Mouse (Mus musculus) CH12.LX (cell line): ENCODE data around the gene Crisp2. TPM values are rescaled to one million over a fixed set of nuclear protein-coding genes. Genes with fewer than 3 reads are reported as not detected.

Source experiments
- DNase-seq: peaks from one replicate; pipeline ENCODE4 v3.0.0-alpha.2; 2013; ENCODE audit errors: extremely low read depth
- H3K27ac ChIP-seq: 2 replicates; pipeline ENCODE4 v1.5.1; 2012; ENCODE audit warnings: low read depth, mild to moderate bottlenecking, control low read depth, moderate library complexity; ENCODE audit not compliant: insufficient read depth
- H3K27me3 ChIP-seq: replicated peaks from 2 replicates; pipeline ENCODE3; 2012; ENCODE audit warnings: inconsistent platforms
- H3K36me3 ChIP-seq, 2 experiments: replicated peaks in 1 of 2; 2 replicates each; pipeline versions ENCODE3 to v1.6.1; 2012; ENCODE audit warnings: inconsistent platforms in 1 of 2, low read length in 1 of 2, mild to moderate bottlenecking in 1 of 2, mixed read lengths in 1 of 2, moderate library complexity in 1 of 2; ENCODE audit not compliant: control insufficient read depth in 1 of 2, insufficient read depth in 1 of 2
- H3K4me1 ChIP-seq, 2 experiments: 2 replicates each; pipeline ENCODE4 v1.6.1; 2012; ENCODE audit warnings: inconsistent platforms in 1 of 2, moderate library complexity in 1 of 2; ENCODE audit not compliant: insufficient read depth in 2 of 2, control insufficient read depth in 1 of 2
- H3K4me2 ChIP-seq: 2 replicates; pipeline ENCODE4 v1.6.1; 2012; ENCODE audit warnings: low read depth, mild to moderate bottlenecking, control low read depth; ENCODE audit not compliant: poor library complexity, insufficient read depth, severe bottlenecking
- H3K4me3 ChIP-seq, 3 experiments: fragments of 150-350 bp in 1 of 3; sonication (generic) in 1 of 3; replicated peaks in 1 of 3; 2 replicates each; pipeline versions ENCODE3 to v1.5.1; 2011 to 2012; ENCODE audit warnings: low read depth in 2 of 3, low read length in 2 of 3, mild to moderate bottlenecking in 2 of 3, moderate library complexity in 2 of 3, control low read depth in 1 of 3, improper control_type of control experiment in 1 of 3, inconsistent platforms in 1 of 3, mixed read lengths in 1 of 3; ENCODE audit not compliant: poor library complexity in 1 of 3
- H3K79me2 ChIP-seq: replicated peaks from 2 replicates; pipeline ENCODE4 v1.6.1; 2012; ENCODE audit warnings: mild to moderate bottlenecking, moderate library complexity; ENCODE audit not compliant: control insufficient read depth, poor library complexity, insufficient read depth, severe bottlenecking; ENCODE audit errors: extremely low read depth
- H3K9ac ChIP-seq: 2 replicates; pipeline ENCODE4 v1.6.1; 2012; ENCODE audit warnings: low read depth, mild to moderate bottlenecking, control low read depth, moderate library complexity; ENCODE audit not compliant: insufficient read depth
- H3K9me3 ChIP-seq: replicated peaks from 2 replicates; pipeline ENCODE3; 2012; ENCODE audit warnings: low read length, inconsistent platforms, mixed read lengths
- BHLHE40 ChIP-seq: IDR thresholded peaks from 2 replicates; pipeline ENCODE4 v1.6.1; 2011; ENCODE audit warnings: mild to moderate bottlenecking, low read depth, low read length, improper control_type of control experiment
- CHD1 ChIP-seq: IDR thresholded peaks from 2 replicates; pipeline ENCODE4 v1.6.1; 2012; ENCODE audit warnings: low read depth, low read length, improper control_type of control experiment, inconsistent platforms
- CHD2 ChIP-seq: IDR thresholded peaks from 2 replicates; pipeline ENCODE4 v1.6.1; 2011; ENCODE audit warnings: low read length, improper control_type of control experiment
- CTCF ChIP-seq, 2 experiments: IDR thresholded peaks in 1 of 2; conservative IDR thresholded peaks in 1 of 2; 2 replicates each; pipeline ENCODE4 v1.5.1; 2011 to 2012; ENCODE audit warnings: low read depth in 2 of 2, low read length in 2 of 2, improper control_type of control experiment in 1 of 2, inconsistent platforms in 1 of 2, mild to moderate bottlenecking in 1 of 2, moderate library complexity in 1 of 2
- ELF1 ChIP-seq: IDR thresholded peaks from 2 replicates; pipeline ENCODE4 v1.6.1; 2014; ENCODE audit warnings: low read depth, mild to moderate bottlenecking, inconsistent platforms, low read length, improper control_type of control experiment
- EP300 ChIP-seq: IDR thresholded peaks from 2 replicates; pipeline ENCODE4 v1.6.1; 2011; ENCODE audit warnings: low read length, improper control_type of control experiment
- ETS1 ChIP-seq: conservative IDR thresholded peaks from 2 replicates; pipeline ENCODE4 v1.6.1; 2012; ENCODE audit warnings: low read depth, mild to moderate bottlenecking, inconsistent platforms, low read length, improper control_type of control experiment, moderate library complexity
- GABPA ChIP-seq: IDR thresholded peaks from 2 replicates; pipeline ENCODE4 v1.6.1; 2012; ENCODE audit warnings: low read depth, low read length, improper control_type of control experiment, inconsistent platforms; ENCODE audit not compliant: insufficient replicate concordance
- HCFC1 ChIP-seq: IDR thresholded peaks from 2 replicates; pipeline ENCODE4 v1.6.1; 2012; ENCODE audit warnings: low read depth, mild to moderate bottlenecking, inconsistent platforms, low read length, improper control_type of control experiment
- IRF4 ChIP-seq: IDR thresholded peaks from 2 replicates; pipeline ENCODE4 v1.6.1; 2014; ENCODE audit warnings: low read depth, mild to moderate bottlenecking, inconsistent platforms, low read length, improper control_type of control experiment
- JUN ChIP-seq: IDR thresholded peaks from 2 replicates; pipeline ENCODE4 v1.6.1; 2011; ENCODE audit warnings: low read depth, mild to moderate bottlenecking, low read length, improper control_type of control experiment, moderate library complexity; ENCODE audit not compliant: insufficient read depth
- KAT2A ChIP-seq: IDR thresholded peaks from 2 replicates; pipeline ENCODE4 v1.6.1; 2012; ENCODE audit warnings: low read length, improper control_type of control experiment, inconsistent platforms; ENCODE audit not compliant: insufficient replicate concordance
- MAX ChIP-seq: IDR thresholded peaks from 2 replicates; pipeline ENCODE4 v1.6.1; 2011; ENCODE audit warnings: low read length, improper control_type of control experiment
- MAZ ChIP-seq: IDR thresholded peaks from 2 replicates; pipeline ENCODE4 v1.6.1; 2012; ENCODE audit warnings: low read depth, mild to moderate bottlenecking, inconsistent platforms, low read length, improper control_type of control experiment, moderate library complexity
- MEF2A ChIP-seq: IDR thresholded peaks from 2 replicates; pipeline ENCODE4 v1.6.1; 2014; ENCODE audit warnings: low read depth, mild to moderate bottlenecking, inconsistent platforms, low read length, improper control_type of control experiment, borderline replicate concordance
- MYC ChIP-seq: IDR thresholded peaks from 2 replicates; pipeline ENCODE4 v1.6.1; 2011; ENCODE audit warnings: low read depth, mild to moderate bottlenecking, improper control_type of control experiment, low read length
- NELFE ChIP-seq: IDR thresholded peaks from 2 replicates; pipeline ENCODE4 v1.6.1; 2011; ENCODE audit warnings: low read depth, low read length, improper control_type of control experiment
- NRF1 ChIP-seq: IDR thresholded peaks from 2 replicates; pipeline ENCODE4 v1.6.1; 2014; ENCODE audit warnings: low read depth, mild to moderate bottlenecking, inconsistent platforms, low read length, improper control_type of control experiment, moderate library complexity
- PAX5 ChIP-seq: IDR thresholded peaks from 2 replicates; pipeline ENCODE4 v1.6.1; 2012; ENCODE audit warnings: low read length, inconsistent platforms, mixed read lengths
- POLR2A ChIP-seq: IDR thresholded peaks from 2 replicates; pipeline ENCODE4 v1.6.1; 2011; ENCODE audit warnings: low read depth, mild to moderate bottlenecking, improper control_type of control experiment, low read length
- POLR2AphosphoS2 ChIP-seq: IDR thresholded peaks from 2 replicates; pipeline ENCODE4 v1.6.1; 2011; ENCODE audit warnings: low read depth, low read length, improper control_type of control experiment
- RAD21 ChIP-seq: IDR thresholded peaks from 2 replicates; pipeline ENCODE4 v1.6.1; 2011; ENCODE audit warnings: low read depth, mild to moderate bottlenecking, low read length, improper control_type of control experiment, moderate library complexity
- SIN3A ChIP-seq: IDR thresholded peaks from 2 replicates; pipeline ENCODE4 v1.6.1; 2012; ENCODE audit warnings: low read length, improper control_type of control experiment, inconsistent platforms
- SMC3 ChIP-seq: IDR thresholded peaks from 2 replicates; pipeline ENCODE4 v1.6.1; 2011; ENCODE audit warnings: low read depth, low read length, improper control_type of control experiment
- TCF12 ChIP-seq: IDR thresholded peaks from 2 replicates; pipeline ENCODE4 v1.6.1; 2014; ENCODE audit warnings: low read depth, mild to moderate bottlenecking, inconsistent platforms, low read length, improper control_type of control experiment
- UBTF ChIP-seq: IDR thresholded peaks from 2 replicates; pipeline ENCODE4 v1.6.1; 2012; ENCODE audit warnings: low read depth, mild to moderate bottlenecking, inconsistent platforms, low read length, improper control_type of control experiment, moderate library complexity
- USF1 ChIP-seq: IDR thresholded peaks from 2 replicates; pipeline ENCODE4 v1.6.1; 2014; ENCODE audit warnings: low read depth, mild to moderate bottlenecking, inconsistent platforms, low read length, improper control_type of control experiment
- USF2 ChIP-seq: conservative IDR thresholded peaks from 2 replicates; pipeline ENCODE4 v1.6.1; 2011; ENCODE audit warnings: low read depth, low read length, improper control_type of control experiment
- ZC3H11A ChIP-seq: IDR thresholded peaks from 2 replicates; pipeline ENCODE4 v1.6.1; 2012; ENCODE audit warnings: low read depth, mild to moderate bottlenecking, inconsistent platforms, low read length, improper control_type of control experiment
- ZKSCAN1 ChIP-seq: IDR thresholded peaks from 2 replicates; pipeline ENCODE4 v1.6.1; 2012; ENCODE audit warnings: low read depth, inconsistent platforms, low read length, improper control_type of control experiment, borderline replicate concordance
- ZMIZ1 ChIP-seq: IDR thresholded peaks from 2 replicates; pipeline ENCODE4 v1.6.1; 2012; ENCODE audit warnings: low read depth, mild to moderate bottlenecking, inconsistent platforms, low read length, improper control_type of control experiment
- dilution Hi-C: fragments of 300-500 bp; cut with MboI; formaldehyde crosslinking; loops from 2 replicates; pipeline ENCODE4 v1.14.3; 2020; ENCODE audit warnings: low sequenced_read_pairs; ENCODE audit not compliant: extremely low pct_unique_long_range_greater_than_20kb, extremely low pct_ligation_motif_present
- in situ Hi-C: fragments of 300-500 bp; cut with MboI; formaldehyde crosslinking; loops from 3 replicates; pipeline ENCODE4 v1.14.3; 2019; ENCODE audit warnings: low sequenced_read_pairs, low pct_ligation_motif_present, low pct_unique_long_range_greater_than_20kb, mixed read lengths
- polyA plus RNA-seq: library from polyadenylated mRNA; unstranded; fragments of >175 nt; gene quantifications from 2 replicates; pipeline ENCODE4 v1.2.1, GENCODE M21; 2012; ENCODE audit warnings: low read depth; ENCODE audit not compliant: insufficient read length
- total RNA-seq, 2 experiments: library from RNA; depleted of rRNA; stranded (reverse); fragments of 300-350 nt in 1 of 2; fragments of >200 nt in 1 of 2; gene quantifications; 2 replicates each; pipeline ENCODE4 v1.2.3; 2012 to 2014

The Crisp2 gene
- total and polyA plus RNA-seq, 3 experiments = not detected

DNA sequence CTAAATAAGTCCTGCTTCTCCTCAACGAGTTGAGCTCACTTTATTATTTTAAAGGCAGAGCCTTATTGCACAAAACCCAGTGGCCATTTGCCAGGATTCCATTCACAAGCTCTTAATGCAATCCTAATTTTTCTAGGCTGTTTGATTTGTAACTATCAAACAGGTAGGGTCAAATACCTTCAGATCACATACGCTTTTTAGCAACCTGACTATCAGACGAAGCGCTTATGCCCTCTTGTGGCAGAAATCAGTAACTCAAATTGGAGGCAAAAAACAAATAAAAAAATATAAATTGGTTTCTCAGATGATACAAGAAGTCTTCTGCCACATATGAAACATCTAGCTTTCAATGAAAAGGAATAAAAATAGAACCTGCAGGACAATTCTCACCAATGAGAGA, 17.0 kb upstream of the Crisp2 start:
- no peak overlapping the region for H3K27ac ChIP-seq
- no peaks in the 10 kb centered on the region for H3K79me2 ChIP-seq
- in situ Hi-C loops (no loop called here), dilution Hi-C loops (no loop called here)
- no peak for TF ChIP-seq USF2
- peak; percentile 26 to 46; a peak in 3 of 4 replicates for TF ChIP-seq CTCF (conservative IDR thresholded peaks at IDR 0.05 in 1 of 2, IDR thresholded peaks at IDR 0.05 in 1 of 2; ENCODE audit: low read depth in 2 of 2, low read length in 2 of 2)
- TF ChIP-seq MAZ = no peak
- TF ChIP-seq MYC = no peak
- TF ChIP-seq IRF4 = no peak
- no peak for TF ChIP-seq MEF2A
- TF ChIP-seq POLR2A = no peak
- TF ChIP-seq SMC3 = peak; percentile 35
- TF ChIP-seq UBTF = no peak
- no peak for TF ChIP-seq BHLHE40
- no peak for TF ChIP-seq ZMIZ1
- TF ChIP-seq SIN3A = no peak
- no peak for TF ChIP-seq JUN
- no peak for TF ChIP-seq PAX5
- no peak for TF ChIP-seq MAX
- no peak for TF ChIP-seq ELF1
- no peak for TF ChIP-seq USF1
- no peak for TF ChIP-seq EP300
- TF ChIP-seq RAD21 = peak; percentile 41
- no peak for TF ChIP-seq CHD1
- no peak for TF ChIP-seq HCFC1
- no peak for TF ChIP-seq ETS1
- TF ChIP-seq ZKSCAN1 = no peak
- peak; percentile 12 for DNase-seq
- no peak overlapping the region for H3K4me2 ChIP-seq
- no peaks in the 10 kb centered on the region for H3K27me3 ChIP-seq
- no peak overlapping the region for H3K4me3 ChIP-seq
- no peaks in the 10 kb centered on the region for H3K36me3 ChIP-seq
- H3K9ac ChIP-seq = no peak overlapping the region
- no peaks in the 10 kb centered on the region for H3K4me1 ChIP-seq
- H3K9me3 ChIP-seq = no peaks in the 10 kb centered on the region

DNA sequence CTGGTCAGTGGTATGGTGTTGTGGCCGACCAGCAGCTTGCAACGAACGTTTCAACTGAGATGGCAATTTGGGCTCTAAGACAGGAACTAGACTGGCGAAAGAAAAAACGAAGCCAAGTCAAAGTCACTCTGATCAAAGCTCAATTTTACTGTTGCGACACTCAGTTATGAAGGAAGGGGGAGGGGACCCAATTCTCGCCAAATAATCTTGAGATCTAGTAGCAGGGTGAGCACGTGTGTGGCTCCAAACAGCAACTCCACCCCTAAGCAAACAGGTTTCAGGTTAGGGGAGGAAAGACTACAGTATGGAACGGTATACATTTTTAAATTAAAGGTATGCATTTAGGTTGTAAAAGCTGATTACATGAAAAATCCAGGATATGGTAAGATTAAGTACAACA, 14.7 kb upstream of the Crisp2 start:
- Histone ChIP-seq H3K79me2 (no peaks in the 10 kb centered on the region), H3K4me1 (no peaks in the 10 kb centered on the region), H3K4me2 (no peak overlapping the region), H3K27ac (no peak overlapping the region), H3K9ac (no peak overlapping the region), H3K27me3 (no peaks in the 10 kb centered on the region), H3K9me3 (no peaks in the 10 kb centered on the region), H3K36me3 (no peaks in the 10 kb centered on the region), H3K4me3 (no peak overlapping the region)
- in situ Hi-C loops = no loop called here
- no peak for TF ChIP-seq IRF4
- no peak for TF ChIP-seq ETS1
- no peak for TF ChIP-seq HCFC1
- no peak for TF ChIP-seq ZC3H11A
- TF ChIP-seq GABPA = no peak
- no peak for TF ChIP-seq ZMIZ1
- no peak for TF ChIP-seq SIN3A
- TF ChIP-seq TCF12 = no peak
- no peak for TF ChIP-seq MYC
- TF ChIP-seq POLR2AphosphoS2 = no peak
- no peak for TF ChIP-seq NELFE
- TF ChIP-seq CHD2 = no peak
- no peak for TF ChIP-seq KAT2A
- no peak for TF ChIP-seq SMC3
- no peak for TF ChIP-seq NRF1
- no peak for DNase-seq
- dilution Hi-C loops = no loop called here
